Mouse (Mus musculus): ENCODE measurements at regions not wholly inside any gene's neighbourhood (a gene's known extent, or its start where the extent isn't known, plus 50 kb on each side); places are given as distances from the start of the nearest gene placed in this dataset.
"Not testable (repeated sequence)": the region's sequence is repeated elsewhere in the genome, so short reads cannot be mapped to it uniquely, and the experiment has no call there.

DNA sequence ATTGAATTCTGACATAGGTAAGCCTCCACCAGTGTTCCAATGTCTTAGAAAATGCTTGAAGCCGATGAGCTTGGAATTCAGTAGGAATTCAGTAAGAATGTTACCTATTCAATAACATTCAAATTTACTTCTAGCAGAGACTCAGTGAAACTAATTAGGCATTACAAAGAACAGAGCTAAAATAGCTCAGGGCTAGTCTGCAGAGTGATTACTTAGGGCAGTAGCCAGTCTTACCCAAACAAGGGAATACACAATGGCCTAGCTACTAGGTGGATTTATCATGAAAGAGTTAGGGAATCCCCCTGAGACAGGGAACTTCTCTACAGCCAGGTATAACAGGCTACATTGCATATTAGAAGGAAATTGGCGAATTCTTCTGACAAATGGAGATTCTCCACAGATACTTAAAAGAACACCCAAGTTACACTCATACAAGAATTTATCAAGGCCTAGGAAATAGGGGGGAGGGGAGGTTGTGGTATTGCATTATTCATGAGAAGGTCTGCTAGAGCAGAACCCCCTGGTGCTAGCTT, 799.6 kb downstream of the 1700064H15Rik start:
- H3K36me3 ChIP-seq (ENCODE audit: control insufficient read depth, insufficient read depth, low read length); H3K4me1 ChIP-seq (ENCODE audit: control insufficient read depth in 2 of 2, insufficient read depth in 2 of 2, low read length in 2 of 2); H3K27ac ChIP-seq (replicated peaks in 1 of 2; ENCODE audit: control insufficient read depth in 1 of 2, insufficient read depth in 1 of 2, low read depth in 2 of 2, low read length in 2 of 2); H3K4me3 ChIP-seq (ENCODE audit: control insufficient read depth in 1 of 2, insufficient read depth in 1 of 2, low read depth in 1 of 2, low read length in 2 of 2); H3K9me3 ChIP-seq (ENCODE audit: control insufficient read depth, low read length); H3K9ac ChIP-seq (ENCODE audit: low read length); H3K4me2 ChIP-seq (ENCODE audit: low read length); H3K27me3 ChIP-seq (ENCODE audit: control insufficient read depth, insufficient read depth, low read length); ATAC-seq (ENCODE audit: insufficient number of reproducible peaks, insufficient read depth, low FRiP score, low read depth): not testable (repeated sequence)
- 39% methylated on average over 2 of the region's 2 CpGs for WGBS

DNA sequence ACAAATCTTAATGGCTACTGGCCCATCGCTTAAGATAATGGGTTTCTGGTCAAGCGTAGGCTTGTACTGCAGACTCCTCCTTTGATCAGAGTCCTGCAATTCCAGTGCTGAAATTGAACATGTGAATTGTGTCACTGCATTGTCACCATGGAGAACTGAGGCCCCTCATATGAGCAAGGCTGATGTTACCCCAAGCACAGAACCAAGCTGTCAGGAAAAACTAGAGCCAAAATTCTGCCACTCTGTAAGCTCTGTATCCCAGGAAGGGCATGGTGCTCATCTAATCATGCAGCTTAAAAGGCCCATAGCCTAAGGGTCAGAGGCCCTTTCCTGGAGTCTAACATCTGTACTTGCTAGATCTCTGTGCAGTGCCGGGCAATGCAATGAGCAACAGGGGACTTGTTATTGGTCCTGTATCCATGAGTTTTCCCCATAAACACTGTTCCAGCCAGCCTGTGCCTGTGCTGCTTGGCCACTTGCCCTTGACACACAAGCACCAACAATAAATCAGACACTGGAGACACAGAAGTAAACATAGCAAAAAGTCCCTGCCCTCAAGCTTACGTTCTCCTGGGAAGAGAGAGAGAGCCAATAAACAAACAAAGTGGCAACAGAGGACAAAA, 760.2 kb downstream of the 1700064H15Rik start:
- Histone ChIP-seq H3K27me3 (ENCODE audit: control insufficient read depth, insufficient read depth, low read length) (no peaks in the 10 kb centered on the region), H3K9ac (ENCODE audit: low read length) (no peak overlapping the region), H3K9me3 (ENCODE audit: control insufficient read depth, low read length) (no peaks in the 10 kb centered on the region), H3K36me3 (ENCODE audit: control insufficient read depth, insufficient read depth, low read length) (no peaks in the 10 kb centered on the region), H3K4me1 (ENCODE audit: control insufficient read depth in 2 of 2, insufficient read depth in 2 of 2, low read length in 2 of 2) (no peaks in the 10 kb centered on the region), H3K4me3 (ENCODE audit: control insufficient read depth in 1 of 2, insufficient read depth in 1 of 2, low read depth in 1 of 2, low read length in 2 of 2) (no peak overlapping the region), H3K4me2 (ENCODE audit: low read length) (no peak overlapping the region), H3K27ac (replicated peaks in 1 of 2; ENCODE audit: control insufficient read depth in 1 of 2, insufficient read depth in 1 of 2, low read depth in 2 of 2, low read length in 2 of 2) (no peak overlapping the region)
- no peak for ATAC-seq (ENCODE audit: insufficient number of reproducible peaks, insufficient read depth, low FRiP score, low read depth)
- 80% methylated on average over 4 of the region's 4 CpGs for WGBS

DNA sequence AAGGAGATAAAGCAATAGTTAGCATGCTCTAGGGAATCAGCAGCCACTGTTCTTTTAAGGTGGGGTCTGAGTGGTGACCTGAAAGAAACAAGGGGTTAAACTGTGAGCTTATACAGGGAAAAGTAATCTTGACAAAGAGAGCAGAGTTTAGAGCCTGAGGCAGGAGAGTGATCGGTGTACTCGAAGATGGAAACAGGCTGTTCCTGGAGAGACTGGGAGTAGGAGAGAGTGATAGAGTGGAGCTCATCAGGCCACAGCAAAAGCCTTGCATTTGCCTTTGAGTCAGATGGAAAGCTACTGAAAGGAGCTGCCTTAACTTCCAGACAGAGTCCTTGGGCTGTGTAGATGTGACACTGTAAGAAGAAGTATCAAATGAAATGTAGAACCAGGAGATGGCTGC, 759.7 kb downstream of the 1700064H15Rik start:
- H3K9me3 ChIP-seq (ENCODE audit: control insufficient read depth, low read length): no peaks in the 10 kb centered on the region
- no peak for ATAC-seq (ENCODE audit: insufficient number of reproducible peaks, insufficient read depth, low FRiP score, low read depth)
- H3K4me1 ChIP-seq (ENCODE audit: control insufficient read depth in 2 of 2, insufficient read depth in 2 of 2, low read length in 2 of 2): no peaks in the 10 kb centered on the region
- no peak overlapping the region for H3K4me2 ChIP-seq (ENCODE audit: low read length)
- 44% methylated on average over 2 of the region's 2 CpGs for WGBS
- no peak overlapping the region for H3K4me3 ChIP-seq (ENCODE audit: control insufficient read depth in 1 of 2, insufficient read depth in 1 of 2, low read depth in 1 of 2, low read length in 2 of 2)
- no peaks in the 10 kb centered on the region for H3K27me3 ChIP-seq (ENCODE audit: control insufficient read depth, insufficient read depth, low read length)
- no peak overlapping the region for H3K9ac ChIP-seq (ENCODE audit: low read length)
- no peaks in the 10 kb centered on the region for H3K36me3 ChIP-seq (ENCODE audit: control insufficient read depth, insufficient read depth, low read length)
- no peak overlapping the region for H3K27ac ChIP-seq (replicated peaks in 1 of 2; ENCODE audit: control insufficient read depth in 1 of 2, insufficient read depth in 1 of 2, low read depth in 2 of 2, low read length in 2 of 2)

- Histone ChIP-seq H3K27ac (replicated peaks in 1 of 2; ENCODE audit: control insufficient read depth in 1 of 2, insufficient read depth in 1 of 2, low read depth in 2 of 2, low read length in 2 of 2) (no peak overlapping the region), H3K27me3 (ENCODE audit: control insufficient read depth, insufficient read depth, low read length) (no peaks in the 10 kb centered on the region), H3K4me3 (ENCODE audit: control insufficient read depth in 1 of 2, insufficient read depth in 1 of 2, low read depth in 1 of 2, low read length in 2 of 2) (no peak overlapping the region), H3K9me3 (ENCODE audit: control insufficient read depth, low read length) (no peaks in the 10 kb centered on the region), H3K9ac (ENCODE audit: low read length) (no peak overlapping the region), H3K4me2 (ENCODE audit: low read length) (no peak overlapping the region), H3K4me1 (ENCODE audit: control insufficient read depth in 2 of 2, insufficient read depth in 2 of 2, low read length in 2 of 2) (no peaks in the 10 kb centered on the region), H3K36me3 (ENCODE audit: control insufficient read depth, insufficient read depth, low read length) (no peaks in the 10 kb centered on the region)
- 85% methylated on average over 1 of the region's 1 CpGs for WGBS
- ATAC-seq (ENCODE audit: insufficient number of reproducible peaks, insufficient read depth, low FRiP score, low read depth): no peak
Observed at GRCm38 (mm10) chr3:18877060-18877459, 751.4 kb downstream of the 1700064H15Rik start.

DNA sequence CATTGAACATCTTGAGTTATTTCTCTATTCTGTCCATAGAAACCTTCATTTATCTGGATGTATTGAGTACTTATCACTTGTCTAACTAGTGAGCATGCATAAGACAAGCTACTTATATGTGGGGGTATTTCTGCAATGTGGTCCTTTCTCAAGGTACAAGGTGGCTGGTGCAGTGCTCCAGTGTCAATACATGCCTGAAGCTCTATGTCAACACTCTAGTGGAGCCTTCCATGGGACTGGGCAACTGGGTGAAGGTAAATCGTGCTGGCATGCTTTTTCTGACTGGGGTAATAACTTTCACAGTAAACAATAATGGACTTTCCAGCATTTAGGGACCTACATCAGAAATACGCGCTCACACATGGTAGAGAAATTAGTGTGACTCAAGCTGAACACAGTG, 750.9 kb downstream of the 1700064H15Rik start:
- no peak overlapping the region for H3K9ac ChIP-seq (ENCODE audit: low read length)
- WGBS: 81% methylated on average over 3 of the region's 3 CpGs
- ATAC-seq (ENCODE audit: insufficient number of reproducible peaks, insufficient read depth, low FRiP score, low read depth): no peak
- no peaks in the 10 kb centered on the region for H3K27me3 ChIP-seq (ENCODE audit: control insufficient read depth, insufficient read depth, low read length)
- H3K4me1 ChIP-seq (ENCODE audit: control insufficient read depth in 2 of 2, insufficient read depth in 2 of 2, low read length in 2 of 2): no peaks in the 10 kb centered on the region
- H3K36me3 ChIP-seq (ENCODE audit: control insufficient read depth, insufficient read depth, low read length): no peaks in the 10 kb centered on the region
- H3K9me3 ChIP-seq (ENCODE audit: control insufficient read depth, low read length): no peaks in the 10 kb centered on the region
- H3K4me3 ChIP-seq (ENCODE audit: control insufficient read depth in 1 of 2, insufficient read depth in 1 of 2, low read depth in 1 of 2, low read length in 2 of 2): no peak overlapping the region
- no peak overlapping the region for H3K27ac ChIP-seq (replicated peaks in 1 of 2; ENCODE audit: control insufficient read depth in 1 of 2, insufficient read depth in 1 of 2, low read depth in 2 of 2, low read length in 2 of 2)
- no peak overlapping the region for H3K4me2 ChIP-seq (ENCODE audit: low read length)

- no peaks in the 10 kb centered on the region for H3K4me1 ChIP-seq (ENCODE audit: control insufficient read depth in 2 of 2, insufficient read depth in 2 of 2, low read length in 2 of 2)
- WGBS: 80% methylated on average over 2 of the region's 2 CpGs
- H3K9me3 ChIP-seq (ENCODE audit: control insufficient read depth, low read length): no peaks in the 10 kb centered on the region
- no peak overlapping the region for H3K4me3 ChIP-seq (ENCODE audit: control insufficient read depth in 1 of 2, insufficient read depth in 1 of 2, low read depth in 1 of 2, low read length in 2 of 2)
- no peaks in the 10 kb centered on the region for H3K36me3 ChIP-seq (ENCODE audit: control insufficient read depth, insufficient read depth, low read length)
- H3K9ac ChIP-seq (ENCODE audit: low read length): no peak overlapping the region
- H3K27ac ChIP-seq (replicated peaks in 1 of 2; ENCODE audit: control insufficient read depth in 1 of 2, insufficient read depth in 1 of 2, low read depth in 2 of 2, low read length in 2 of 2): no peak overlapping the region
- ATAC-seq (ENCODE audit: insufficient number of reproducible peaks, insufficient read depth, low FRiP score, low read depth): no peak
- no peak overlapping the region for H3K4me2 ChIP-seq (ENCODE audit: low read length)
- H3K27me3 ChIP-seq (ENCODE audit: control insufficient read depth, insufficient read depth, low read length): no peaks in the 10 kb centered on the region
Observed at GRCm38 (mm10) chr3:18881186-18881585, 747.3 kb downstream of the 1700064H15Rik start.

- 80% methylated on average over 2 of the region's 2 CpGs for WGBS
- no peak overlapping the region for H3K4me2 ChIP-seq (ENCODE audit: low read length)
- H3K27ac ChIP-seq (replicated peaks in 1 of 2; ENCODE audit: control insufficient read depth in 1 of 2, insufficient read depth in 1 of 2, low read depth in 2 of 2, low read length in 2 of 2): no peak overlapping the region
- ATAC-seq (ENCODE audit: insufficient number of reproducible peaks, insufficient read depth, low FRiP score, low read depth): no peak
- no peaks in the 10 kb centered on the region for H3K27me3 ChIP-seq (ENCODE audit: control insufficient read depth, insufficient read depth, low read length)
- 0 out of 2 replicates have a peak, but pooled peaks cover 5% of the 10 kb centered on the region for H3K9me3 ChIP-seq (ENCODE audit: control insufficient read depth, low read length)
- no peak overlapping the region for H3K9ac ChIP-seq (ENCODE audit: low read length)
- H3K36me3 ChIP-seq (ENCODE audit: control insufficient read depth, insufficient read depth, low read length): no peaks in the 10 kb centered on the region
- H3K4me1 ChIP-seq (ENCODE audit: control insufficient read depth in 2 of 2, insufficient read depth in 2 of 2, low read length in 2 of 2): no peaks in the 10 kb centered on the region
- H3K4me3 ChIP-seq (ENCODE audit: control insufficient read depth in 1 of 2, insufficient read depth in 1 of 2, low read depth in 1 of 2, low read length in 2 of 2): no peak overlapping the region
Observed at GRCm38 (mm10) chr3:18892813-18893212, 735.7 kb downstream of the 1700064H15Rik start.

- ATAC-seq (ENCODE audit: insufficient number of reproducible peaks, insufficient read depth, low FRiP score, low read depth): no peak
- Histone ChIP-seq H3K4me1 (ENCODE audit: control insufficient read depth in 2 of 2, insufficient read depth in 2 of 2, low read length in 2 of 2) (no peaks in the 10 kb centered on the region; a peak in 1 of 4 replicates), H3K27ac (replicated peaks in 1 of 2; ENCODE audit: control insufficient read depth in 1 of 2, insufficient read depth in 1 of 2, low read depth in 2 of 2, low read length in 2 of 2) (no peak overlapping the region), H3K9ac (ENCODE audit: low read length) (no peak overlapping the region), H3K4me3 (ENCODE audit: control insufficient read depth in 1 of 2, insufficient read depth in 1 of 2, low read depth in 1 of 2, low read length in 2 of 2) (no peak overlapping the region), H3K36me3 (ENCODE audit: control insufficient read depth, insufficient read depth, low read length) (no peaks in the 10 kb centered on the region), H3K27me3 (ENCODE audit: control insufficient read depth, insufficient read depth, low read length) (no peaks in the 10 kb centered on the region), H3K4me2 (ENCODE audit: low read length) (no peak overlapping the region), H3K9me3 (ENCODE audit: control insufficient read depth, low read length) (no peaks in the 10 kb centered on the region)
- 44% methylated on average over 3 of the region's 3 CpGs for WGBS
Observed at GRCm38 (mm10) chr3:18905769-18906168, 722.7 kb downstream of the 1700064H15Rik start.
